Mouse (Mus musculus): ENCODE measurements around the gene Rep15.
A peak's percentile ranks its signal among the peaks of the same experiment; 100 is the strongest.

Rep15 gene

DNA sequence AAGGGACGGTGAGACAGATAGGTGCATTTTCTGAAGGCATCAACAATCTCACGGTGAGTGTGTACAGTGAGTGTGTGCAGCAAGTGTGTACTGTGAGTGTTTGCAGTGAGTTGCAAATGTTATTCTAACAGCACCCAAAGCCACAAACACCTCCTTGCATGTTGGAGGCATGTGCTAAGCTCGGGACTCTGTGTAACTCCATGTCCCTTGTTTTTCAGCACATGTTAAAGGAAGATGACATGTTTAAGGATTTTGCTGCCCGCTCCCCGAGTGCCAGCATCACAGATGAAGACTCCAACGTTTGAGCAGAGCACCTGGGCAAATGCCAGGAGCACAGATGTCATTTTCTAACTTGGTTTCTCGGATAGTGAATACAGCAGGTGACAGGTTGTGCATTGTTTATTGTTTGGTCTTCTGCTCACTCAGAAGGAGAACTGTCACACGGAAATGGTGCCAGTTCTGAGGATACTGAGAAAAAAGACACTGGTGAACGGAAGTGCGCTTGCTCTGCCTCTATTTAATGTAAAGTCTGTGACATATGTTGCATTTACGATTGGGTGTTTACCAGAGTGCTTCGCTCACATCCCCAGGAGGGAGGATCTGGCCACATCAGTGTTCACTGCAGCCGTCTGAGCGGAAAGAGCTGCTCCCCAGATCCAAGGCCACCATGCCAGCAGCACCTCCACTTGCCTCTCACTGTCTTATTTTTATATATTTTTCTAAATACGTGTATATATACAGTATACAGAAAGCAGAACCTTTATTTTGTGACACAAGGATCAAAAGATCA lies 2.1 kb upstream of the Rep15 start:
- DNase-seq = no peak

DNA sequence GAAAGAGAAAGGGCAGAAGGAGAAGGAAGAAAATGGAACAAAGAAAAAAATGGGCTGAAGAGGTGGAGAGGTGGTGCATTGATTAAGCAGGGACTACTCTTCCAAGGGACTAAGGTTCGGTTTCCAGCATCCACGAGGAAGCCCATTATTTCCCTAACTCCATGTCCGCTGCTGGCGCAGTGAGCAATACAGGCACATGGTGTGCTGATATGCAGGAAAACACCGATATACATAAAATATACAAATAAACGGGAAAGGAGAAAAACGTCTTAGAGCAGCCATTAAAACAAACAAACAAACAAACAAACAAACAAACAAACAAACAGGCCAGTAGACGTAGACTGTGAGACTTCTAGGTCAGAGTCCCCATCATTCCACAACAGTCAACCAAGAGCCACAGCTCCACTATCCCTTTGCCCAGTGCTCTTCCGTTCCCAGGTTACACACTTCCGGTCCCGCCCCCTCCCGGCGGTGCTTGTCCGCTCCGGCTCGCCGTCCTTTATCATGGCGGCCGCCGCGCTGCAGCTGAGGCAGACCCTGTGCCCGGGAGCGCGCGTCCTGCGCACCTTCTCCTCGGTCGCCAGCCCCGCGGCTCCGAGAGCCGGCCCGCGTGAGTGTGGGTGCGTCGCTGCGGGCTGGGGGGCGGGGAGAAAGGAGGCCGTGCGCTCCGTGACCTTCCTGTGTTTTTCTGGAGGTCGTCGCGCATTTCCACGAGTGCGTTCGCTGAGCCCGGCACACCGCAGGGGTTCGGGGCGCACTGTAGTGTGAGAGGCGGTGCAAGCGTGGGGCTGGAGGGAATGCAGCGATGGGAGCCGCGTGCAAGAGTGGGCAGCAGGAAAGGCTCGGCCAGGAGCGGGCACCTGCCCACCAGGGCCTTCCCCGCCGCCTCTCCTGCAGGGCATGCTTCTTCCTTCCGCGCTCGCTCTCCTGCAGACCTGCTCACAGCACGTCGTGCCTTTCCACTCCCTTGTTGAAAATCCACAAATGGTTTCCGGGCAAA lies 10.2 kb downstream of the Rep15 start, which contains the start of gene Mrps35:
Mrps35 (plus strand) TSS at position 474 of the 1,000 bp plus-strand sequence.
- peak; percentile 96 for DNase-seq

DNA sequence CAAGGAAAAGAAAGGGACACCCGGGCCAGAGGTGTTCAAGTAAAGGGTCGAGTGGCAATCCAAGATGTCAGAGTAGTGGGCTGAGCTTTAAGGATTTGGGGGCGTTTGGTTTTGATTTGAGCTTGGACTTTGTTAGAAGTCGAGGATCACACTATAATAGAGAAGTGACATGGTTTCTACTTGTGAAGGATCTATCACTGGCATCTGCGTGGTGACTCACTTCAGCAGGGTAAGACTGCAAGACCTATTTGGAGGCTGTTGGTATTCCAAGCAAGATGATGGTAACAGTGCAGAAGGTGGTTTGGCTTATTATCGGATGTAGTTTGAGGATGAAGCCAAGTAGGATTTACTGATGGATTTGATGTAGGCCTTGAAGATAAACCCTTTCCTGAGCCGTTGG lies 11.2 kb downstream of the Rep15 start:
- no peak for DNase-seq

DNA sequence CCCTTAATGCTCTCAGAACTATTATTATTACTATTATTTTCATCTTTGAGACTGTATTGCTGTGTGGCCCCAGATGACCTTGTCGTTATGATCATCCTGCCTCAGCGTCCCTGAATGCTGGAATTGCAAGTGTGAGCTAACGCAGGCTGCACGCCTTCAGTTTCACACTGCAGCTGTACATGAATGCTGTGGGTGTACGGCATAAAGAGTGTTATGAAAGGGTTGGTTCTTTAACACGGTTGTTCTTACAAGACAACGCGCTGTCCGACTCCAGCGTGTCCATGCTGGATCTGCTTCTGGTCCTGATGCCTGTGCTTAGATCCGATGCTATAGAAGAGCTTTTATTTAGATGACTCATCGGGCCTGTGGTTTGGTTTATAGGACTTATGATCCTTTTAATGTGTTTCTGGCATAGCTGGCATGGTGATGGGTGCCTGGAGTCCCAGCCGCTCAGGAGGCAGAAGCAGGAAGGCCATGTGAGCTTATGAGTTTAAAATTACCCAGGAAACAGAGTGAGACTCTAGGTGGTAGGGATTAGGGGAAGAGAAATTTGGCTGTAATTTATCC lies 16.9 kb downstream of the Rep15 start:
- no peak for DNase-seq

DNA sequence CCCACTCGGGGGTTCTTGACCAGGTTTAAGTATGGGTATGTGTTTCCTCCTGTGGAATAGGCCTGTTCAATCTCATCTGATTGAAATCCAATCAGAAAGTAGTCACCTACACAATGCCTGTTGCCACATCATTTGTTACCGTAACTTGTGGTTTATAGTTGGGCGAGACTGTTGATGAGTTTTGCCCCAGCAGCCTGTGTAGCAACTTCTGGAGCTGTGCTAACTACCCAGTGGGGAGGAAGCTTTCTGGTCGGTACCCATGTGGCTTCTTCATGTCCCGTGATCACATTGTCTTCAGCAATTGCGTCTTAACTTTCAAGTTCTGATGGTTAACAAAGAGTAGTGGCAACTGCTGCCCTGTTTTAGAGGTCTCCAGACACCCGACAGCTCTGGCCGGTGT lies 19.3 kb downstream of the Rep15 start:
- no peak for DNase-seq

DNA sequence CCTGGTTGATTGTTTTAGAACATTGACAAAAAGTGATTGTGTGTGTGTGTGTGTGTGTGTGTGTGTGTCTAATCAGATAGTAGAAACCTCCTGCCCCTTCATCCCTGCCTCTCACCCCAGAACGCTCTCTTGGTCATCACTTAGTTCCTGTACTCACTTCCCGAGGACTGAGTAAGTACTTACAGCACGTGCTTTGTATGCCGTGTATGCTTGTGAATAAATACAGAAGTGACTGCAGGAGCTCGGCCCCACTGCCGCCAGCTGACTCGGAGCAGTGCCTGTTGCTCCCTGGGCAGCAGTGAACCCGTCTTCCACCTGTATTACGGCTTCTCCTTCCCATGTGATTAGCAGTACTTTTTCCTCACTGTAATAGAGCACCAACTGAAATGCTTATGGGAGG lies 20.1 kb downstream of the Rep15 start:
- no peak for DNase-seq

DNA sequence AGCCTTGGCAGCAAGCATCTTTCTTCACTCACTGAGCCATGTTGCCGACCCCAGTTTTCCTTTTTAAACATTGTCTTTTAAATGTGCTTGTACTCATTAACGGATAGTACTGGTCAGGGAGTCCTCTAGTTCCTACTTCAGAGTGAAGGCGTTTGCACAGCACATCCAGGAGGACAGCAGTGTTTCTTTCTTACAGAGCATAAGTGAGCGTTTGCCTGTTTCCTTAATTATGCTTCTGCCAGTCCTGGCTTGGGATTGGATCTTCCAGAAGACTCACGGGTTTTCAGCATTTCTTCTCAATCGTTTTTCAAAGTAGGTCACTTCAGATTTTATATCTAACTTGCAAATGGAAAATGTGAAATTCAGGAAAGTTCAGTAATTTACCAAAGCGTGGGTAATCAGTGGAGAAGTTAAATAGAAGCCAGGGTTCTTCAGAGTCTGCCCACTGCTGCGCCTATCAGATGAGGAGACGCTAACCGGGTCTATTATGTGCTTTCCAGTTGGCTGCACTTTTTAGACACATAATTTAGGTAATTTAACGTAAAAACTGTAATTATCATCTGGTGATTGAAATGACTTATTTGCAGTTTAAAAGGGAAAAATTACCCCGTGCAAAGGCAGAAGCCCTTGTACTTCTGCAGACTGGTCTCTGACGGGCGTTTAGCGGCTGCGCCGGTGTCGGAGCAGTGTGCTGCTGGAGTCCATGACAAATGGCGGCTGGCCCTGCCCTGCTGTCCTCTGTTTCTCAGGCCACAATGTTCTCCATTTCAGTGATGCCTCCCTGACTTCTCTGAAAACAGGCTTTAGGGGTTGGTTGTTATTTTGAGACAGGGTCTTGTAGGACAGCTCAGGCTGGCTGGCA lies 21.6 kb downstream of the Rep15 start:
- DNase-seq = no peak

DNA sequence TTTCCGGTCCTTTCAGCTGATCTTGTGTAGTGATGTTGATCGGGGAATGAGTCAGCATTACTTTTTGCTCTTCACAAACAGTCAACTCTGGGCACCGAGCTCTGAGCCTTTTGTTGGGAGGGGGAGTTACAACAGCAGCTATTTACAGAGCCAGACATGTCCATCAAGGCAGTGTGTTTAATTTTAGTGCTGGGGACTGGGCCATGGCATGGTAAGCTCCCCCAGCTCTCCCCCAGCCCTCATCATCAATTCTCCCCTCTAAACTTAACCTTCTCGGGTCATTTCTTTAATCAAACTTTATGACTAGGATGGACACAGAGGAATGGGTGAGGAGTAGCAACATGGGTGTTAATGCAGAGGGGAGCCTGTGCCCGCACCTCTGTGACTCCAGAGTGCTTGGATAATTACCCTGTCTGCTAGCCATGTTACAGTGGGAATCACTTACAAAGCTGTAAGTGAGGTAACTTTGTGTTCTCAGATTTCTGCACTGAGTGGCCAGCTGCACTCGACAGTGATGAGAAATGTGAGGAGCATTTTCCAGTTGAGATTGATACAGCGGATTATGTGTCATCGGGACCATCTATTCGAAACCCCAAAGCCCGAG lies 23.1 kb downstream of the Rep15 start:
- no peak for DNase-seq

DNA sequence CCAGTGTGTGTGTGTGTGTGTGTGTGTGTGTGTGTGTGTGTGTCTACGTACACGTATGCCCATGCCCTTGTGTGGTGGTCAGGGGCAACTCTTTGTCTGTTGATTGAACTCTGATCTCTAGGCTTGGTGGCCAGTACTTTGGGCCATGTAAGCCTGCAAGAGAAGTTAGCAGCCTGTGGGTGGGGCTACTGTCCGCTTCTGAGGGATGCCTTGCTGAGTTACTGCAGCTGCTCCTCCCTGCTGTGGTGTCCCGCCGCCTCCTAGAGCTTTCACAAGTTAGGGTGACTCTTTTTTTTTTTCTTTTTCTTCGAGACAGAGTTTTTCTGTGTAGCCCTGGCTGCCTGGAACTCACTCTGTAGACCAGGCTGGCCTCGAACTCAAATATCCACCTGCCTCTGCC lies 26.9 kb downstream of the Rep15 start:
- peak; percentile 65 for DNase-seq

DNA sequence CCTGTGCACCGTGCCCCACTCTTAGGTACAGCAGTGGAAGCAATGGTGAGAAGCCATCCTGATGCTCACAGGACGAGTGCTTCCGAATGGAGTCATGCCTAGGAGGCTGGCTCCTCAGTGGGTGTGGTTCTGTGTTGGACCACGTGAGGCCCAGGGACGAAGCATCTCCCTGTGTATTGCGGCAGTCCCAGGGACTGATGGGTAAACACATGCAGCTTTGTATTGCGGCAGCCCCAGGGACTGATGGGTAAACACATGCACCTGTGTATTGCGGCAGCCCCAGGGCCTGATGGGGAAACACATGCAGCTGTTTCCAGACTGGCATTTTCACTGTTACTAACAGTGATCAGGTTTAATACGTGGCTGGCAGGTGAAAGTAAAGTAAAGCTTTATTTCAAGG lies 29.2 kb downstream of the Rep15 start:
- DNase-seq = no peak

DNA sequence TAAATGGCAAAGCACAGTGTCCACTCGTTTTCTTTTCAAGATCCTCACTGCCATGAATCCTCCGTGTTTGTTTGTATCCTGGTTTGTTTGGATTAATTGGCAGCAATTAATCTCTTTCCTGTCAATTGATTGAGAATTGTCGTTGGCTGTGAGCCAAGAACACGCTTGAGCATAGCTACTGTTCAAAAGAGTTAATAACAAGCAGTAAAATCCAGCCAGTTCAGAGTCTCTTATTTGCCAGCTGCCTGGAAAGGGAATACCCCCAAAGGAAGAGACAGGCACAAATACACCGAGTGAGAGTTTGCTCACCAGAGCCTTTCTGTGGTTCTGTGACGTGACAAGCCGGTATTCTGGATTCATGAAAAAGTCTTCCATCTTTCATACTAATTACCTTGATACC lies 29.6 kb downstream of the Rep15 start:
- DNase-seq = no peak

DNA sequence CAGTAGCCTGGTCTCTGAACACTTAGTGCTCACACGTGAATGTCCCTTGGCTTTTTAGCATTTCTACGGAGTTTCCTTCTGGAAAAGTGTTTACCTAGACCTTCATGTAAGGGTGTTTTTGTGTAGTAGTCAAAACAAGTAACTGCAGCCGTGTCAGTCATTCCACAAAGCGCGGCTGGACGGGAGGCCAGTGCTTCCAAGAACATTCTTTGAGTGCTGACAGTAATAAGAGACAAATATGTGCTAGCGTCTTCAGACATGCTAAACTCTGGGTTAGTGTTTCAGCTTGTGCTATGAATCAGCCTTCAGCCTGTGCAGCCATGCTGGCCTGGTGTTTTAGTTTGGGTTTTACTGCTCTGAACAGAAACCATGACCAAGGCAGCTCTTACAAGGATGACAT lies 30.3 kb downstream of the Rep15 start:
- no peak for DNase-seq

DNA sequence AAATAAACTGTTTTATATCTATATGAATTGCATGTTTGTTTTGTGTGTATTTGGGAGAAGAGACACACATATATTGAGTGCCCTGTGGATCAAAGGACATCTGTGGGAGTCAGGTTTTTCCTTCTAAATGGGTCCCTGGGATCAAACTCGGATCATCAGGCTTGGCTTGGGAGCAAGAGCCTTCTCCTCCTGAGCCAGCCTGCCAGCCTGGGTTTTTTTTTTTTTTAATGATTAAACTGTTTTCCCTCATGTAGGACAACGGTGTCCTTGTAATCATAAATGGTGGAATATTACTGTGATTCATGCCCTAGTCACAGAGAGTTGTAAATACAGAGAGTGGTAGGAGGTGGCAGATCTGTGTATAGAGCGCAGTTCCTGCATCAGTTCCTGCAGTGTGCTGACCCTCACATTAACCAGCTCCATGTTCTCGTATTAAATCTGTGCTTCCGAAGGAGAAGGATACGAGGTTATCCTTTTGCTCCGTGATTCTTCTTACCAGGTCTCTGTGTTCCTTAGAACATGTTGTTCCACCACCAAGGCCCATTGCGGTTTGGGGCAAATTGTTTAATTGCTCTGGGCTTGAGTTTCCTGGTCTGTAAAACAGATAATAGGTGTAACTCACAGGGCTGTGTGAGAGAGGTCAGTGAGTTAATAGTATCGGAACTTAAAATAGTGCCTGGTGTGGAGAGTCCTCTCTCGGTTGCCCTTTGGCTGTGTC lies 32.0 kb downstream of the Rep15 start:
- no peak for DNase-seq

DNA sequence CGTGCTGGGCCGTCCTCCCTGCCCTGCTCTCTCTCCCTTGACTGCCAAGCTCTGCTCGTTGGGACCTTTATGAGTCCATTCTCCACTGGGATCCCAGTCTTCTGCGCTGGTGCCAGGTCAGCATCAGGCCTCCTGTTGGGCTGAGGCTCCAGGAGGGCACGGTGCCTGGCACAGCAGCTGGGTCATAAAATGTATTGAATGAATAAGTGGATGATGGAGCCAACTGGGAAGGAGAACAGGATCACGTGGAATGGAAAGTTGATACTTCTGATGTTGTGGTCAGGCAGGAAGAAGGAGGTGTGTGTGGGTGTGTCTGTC lies 32.5 kb downstream of the Rep15 start:
- DNase-seq = peak; percentile 22

DNA sequence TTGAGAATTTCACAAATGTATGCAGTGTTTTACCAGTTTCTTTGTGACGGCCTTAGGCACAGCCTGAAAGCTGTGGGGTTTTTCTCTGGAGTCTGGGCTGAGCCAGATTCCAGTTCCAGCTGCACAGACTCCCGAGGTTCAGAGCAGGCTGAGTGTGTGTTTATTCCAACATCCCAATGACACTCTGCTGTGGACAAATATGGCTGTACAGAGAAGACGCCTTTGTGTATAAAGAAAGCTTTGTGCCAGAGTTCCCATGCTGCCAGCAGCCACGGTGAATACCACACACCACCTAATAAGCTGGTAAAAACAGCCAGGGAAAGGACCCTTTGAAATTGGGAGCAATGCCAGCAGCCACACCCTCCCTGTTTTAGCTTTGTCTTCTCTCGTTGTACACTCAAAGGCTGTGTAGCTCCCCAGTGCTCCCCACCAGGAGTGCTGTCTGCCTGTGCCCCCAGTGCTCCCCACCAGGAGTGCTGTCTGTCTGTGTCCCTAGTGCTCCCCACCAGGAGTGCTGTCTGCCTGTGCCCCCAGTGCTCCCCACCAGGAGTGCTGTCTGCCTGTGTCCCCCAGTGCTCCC lies 43.5 kb downstream of the Rep15 start:
- DNase-seq = no peak

DNA sequence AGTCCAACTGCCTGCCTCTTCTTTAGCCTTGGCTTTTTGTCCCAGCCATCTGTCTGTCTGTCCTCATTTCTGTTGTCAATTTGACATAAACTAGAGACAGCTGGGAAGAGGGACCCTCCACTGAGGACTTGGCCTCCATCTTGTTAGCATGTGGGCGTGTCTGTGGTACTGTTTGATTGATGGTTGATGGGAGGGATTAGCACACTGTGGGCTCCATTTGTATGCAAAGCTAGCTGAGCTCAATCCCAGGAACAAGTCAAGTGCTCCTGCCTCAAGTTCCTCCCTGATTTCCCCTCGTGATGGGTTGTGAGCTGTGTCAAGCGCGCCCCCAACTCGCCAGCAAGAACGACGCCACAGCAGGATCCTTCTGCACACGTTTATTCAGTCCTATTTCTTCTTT lies 44.5 kb downstream of the Rep15 start:
- no peak for DNase-seq

DNA sequence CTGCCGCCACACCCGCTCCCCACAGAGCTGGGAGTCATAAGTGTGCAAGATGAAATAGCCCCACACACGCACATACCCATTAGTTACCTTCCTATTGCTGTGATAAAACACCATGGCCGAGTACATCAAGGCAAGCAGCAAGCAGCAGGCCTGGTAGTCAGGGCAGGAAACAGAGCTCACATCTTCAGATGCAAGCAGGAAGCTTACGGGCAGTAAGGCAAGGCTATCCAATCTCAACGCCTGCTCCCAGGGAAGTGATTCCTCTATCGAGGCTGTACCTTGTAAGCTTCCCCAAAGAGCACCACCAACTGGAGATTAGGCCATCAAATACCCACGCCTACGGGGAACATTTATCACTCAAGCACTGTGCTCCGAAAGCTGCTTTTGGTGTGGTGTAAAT lies 47.5 kb downstream of the Rep15 start:
- no peak for DNase-seq
